Mouse (Mus musculus) liver, embryonic 13.5 days (tissue): ENCODE data around the gene Prf1. TPM values are rescaled to one million over a fixed set of nuclear protein-coding genes. Genes with fewer than 3 reads are reported as not detected.

ENCODE experiments used
- ATAC-seq: fragments of 200-750 bp; cut with Nextera tagmentation; 2 replicates; pipeline ENCODE4 v1.8.0; 2017; ENCODE audit warnings: low read depth, mild to moderate bottlenecking, moderate number of reproducible peaks, moderate library complexity
- DNase-seq: peaks from one replicate; pipeline ENCODE4 v3.0.0; 2022
- H3K27ac ChIP-seq: fragments of 300-500 bp; sonication (generic); 2 replicates; pipeline ENCODE4 v1.5.1; 2015; ENCODE audit warnings: moderate library complexity, mild to moderate bottlenecking, inconsistent platforms
- H3K27me3 ChIP-seq: fragments of 300-500 bp; sonication (generic); 2 replicates; pipeline ENCODE4 v1.6.1; 2015; ENCODE audit warnings: mild to moderate bottlenecking, inconsistent platforms
- H3K36me3 ChIP-seq: fragments of 300-500 bp; sonication (generic); 2 replicates; pipeline ENCODE4 v1.6.1; 2015; ENCODE audit warnings: mild to moderate bottlenecking, inconsistent platforms
- H3K4me1 ChIP-seq: fragments of 300-500 bp; sonication (generic); replicated peaks from 2 replicates; pipeline ENCODE4 v1.6.1; 2015; ENCODE audit warnings: inconsistent platforms
- H3K4me2 ChIP-seq: fragments of 300-500 bp; sonication (generic); 2 replicates; pipeline ENCODE4 v1.6.1; 2015; ENCODE audit warnings: inconsistent platforms, mild to moderate bottlenecking, moderate library complexity
- H3K4me3 ChIP-seq: fragments of 300-500 bp; sonication (generic); replicated peaks from 2 replicates; pipeline ENCODE4 v1.5.1; 2015; ENCODE audit warnings: mild to moderate bottlenecking, inconsistent platforms
- H3K9ac ChIP-seq: fragments of 300-500 bp; sonication (generic); 2 replicates; pipeline ENCODE4 v1.6.1; 2015; ENCODE audit warnings: mild to moderate bottlenecking, inconsistent platforms
- H3K9me3 ChIP-seq: fragments of 300-500 bp; sonication (generic); replicated peaks from 2 replicates; pipeline ENCODE4 v1.6.1; 2016; ENCODE audit warnings: inconsistent platforms
- WGBS: fragments of 180-500 bp; shearing (Covaris S2); methylation state at CpG from one replicate; pipeline ENCODE4 v1.1.7; 2015; ENCODE audit not compliant: insufficient replicate concordance; 5-methylcytosine and 5-hydroxymethylcytosine counted together
- polyA plus RNA-seq: library from polyadenylated mRNA; unstranded; fragments of >200 nt; fragmentation: Nextera tagmentation; extraction: Ambion mirVana; gene quantifications from 2 replicates; pipeline ENCODE4 v1.2.1, GENCODE M21; 2015

The Prf1 gene
- polyA plus RNA-seq, 1 experiment from 2014 or later = not detected

DNA sequence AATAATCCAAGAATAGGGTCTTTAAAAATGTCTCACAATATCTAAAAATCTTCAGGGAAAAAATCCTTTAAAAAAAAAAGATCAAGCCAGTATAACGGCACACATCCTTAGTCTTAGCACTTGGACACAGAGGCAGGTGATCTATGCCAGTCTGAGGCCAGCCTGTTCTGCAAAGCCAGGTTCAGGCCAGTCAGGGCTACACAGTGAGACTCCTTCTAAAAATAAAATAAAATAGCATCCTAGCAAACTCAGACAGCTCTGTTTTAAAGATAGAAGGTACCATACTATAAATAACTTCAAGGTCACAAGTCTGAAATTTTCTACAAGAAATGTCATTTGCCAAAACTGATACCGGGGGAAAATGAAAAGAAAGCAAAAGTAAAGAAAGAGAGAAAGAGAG, 7.6 kb upstream of the Prf1 start:
- WGBS = 64% methylated on average over 2 of the region's 2 CpGs
- H3K4me1 ChIP-seq = no peaks in the 10 kb centered on the region
- H3K9me3 ChIP-seq = no peaks in the 10 kb centered on the region
- H3K36me3 ChIP-seq = no peaks in the 10 kb centered on the region
- H3K4me3 ChIP-seq = no peak overlapping the region
- no peak overlapping the region for H3K9ac ChIP-seq
- H3K4me2 ChIP-seq = no peak overlapping the region
- DNase-seq (no peak), ATAC-seq (no peak)
- no peaks in the 10 kb centered on the region for H3K27me3 ChIP-seq
- H3K27ac ChIP-seq = no peak overlapping the region

GRCm38 (mm10) chr10:61290479-61290878, 7.2 kb upstream of the Prf1 start:
- no peak overlapping the region for H3K4me3 ChIP-seq
- H3K9ac ChIP-seq = no peak overlapping the region
- H3K27me3 ChIP-seq = no peaks in the 10 kb centered on the region
- DNase-seq = no peak
- no peaks in the 10 kb centered on the region for H3K4me1 ChIP-seq
- no peaks in the 10 kb centered on the region for H3K36me3 ChIP-seq
- H3K27ac ChIP-seq = no peak overlapping the region
- no peak for ATAC-seq
- WGBS = 30% methylated on average over 2 of the region's 2 CpGs
- no peaks in the 10 kb centered on the region for H3K9me3 ChIP-seq
- no peak overlapping the region for H3K4me2 ChIP-seq

- H3K36me3 ChIP-seq = no peaks in the 10 kb centered on the region
- no peak for DNase-seq
- H3K4me1 ChIP-seq = peaks cover 3% of the 10 kb centered on the region; the same call in 1 of the 2 replicates
- 61% methylated on average over 8 of the region's 8 CpGs for WGBS
- no peak for ATAC-seq
- no peak overlapping the region for H3K4me2 ChIP-seq
- H3K9ac ChIP-seq = no peak overlapping the region
- no peak overlapping the region for H3K4me3 ChIP-seq
- H3K27me3 ChIP-seq = no peaks in the 10 kb centered on the region
- no peak overlapping the region for H3K27ac ChIP-seq
- no peaks in the 10 kb centered on the region for H3K9me3 ChIP-seq
These were observed 3.4 kb upstream of the Prf1 start for GRCm38 (mm10) chr10:61294242-61294641.

DNA sequence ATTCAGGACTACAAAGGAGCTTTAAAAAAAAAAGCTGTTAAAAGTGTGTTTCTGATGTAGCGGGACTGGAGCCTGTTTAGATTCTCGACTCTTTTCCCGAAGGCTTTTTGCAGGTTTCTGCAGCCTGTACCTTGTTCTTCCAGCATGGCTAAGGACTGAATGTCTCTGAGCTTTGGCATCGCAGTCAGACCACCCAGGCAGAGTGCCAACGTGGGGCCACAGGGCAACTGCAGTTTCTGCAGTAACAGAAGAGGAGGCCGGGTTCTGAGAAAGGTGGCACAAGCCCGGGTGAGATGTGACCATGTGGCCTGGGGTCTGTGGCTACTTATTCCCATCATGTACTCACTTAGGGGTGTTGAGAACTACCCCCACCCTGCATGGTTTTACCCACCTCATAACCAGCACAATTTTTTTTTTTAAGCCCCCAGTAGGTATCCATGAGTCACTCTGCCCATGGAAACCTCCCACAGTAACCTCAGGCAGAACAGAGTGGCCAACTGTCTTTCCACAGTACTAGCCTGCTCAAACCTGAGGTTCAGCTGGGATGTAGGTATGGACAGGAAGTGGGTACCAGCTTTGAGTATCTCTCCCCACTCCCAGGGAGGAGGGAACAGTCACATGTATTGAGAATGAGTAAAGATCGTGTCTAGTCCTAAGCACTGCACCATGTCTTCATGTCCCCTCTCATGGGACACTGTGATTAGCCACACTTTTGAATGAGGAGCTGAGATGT, 754 bp upstream of the Prf1 start:
- Histone ChIP-seq H3K9ac (no peak overlapping the region), H3K4me1 (peaks cover 3% of the 10 kb centered on the region; the same call in 1 of the 2 replicates), H3K27ac (no peak overlapping the region), H3K36me3 (no peaks in the 10 kb centered on the region), H3K27me3 (no peaks in the 10 kb centered on the region), H3K4me3 (no peak overlapping the region), H3K4me2 (no peak overlapping the region), H3K9me3 (no peaks in the 10 kb centered on the region)
- WGBS = 69% methylated on average over 8 of the region's 8 CpGs
- no peak for DNase-seq
- no peak for ATAC-seq

DNA sequence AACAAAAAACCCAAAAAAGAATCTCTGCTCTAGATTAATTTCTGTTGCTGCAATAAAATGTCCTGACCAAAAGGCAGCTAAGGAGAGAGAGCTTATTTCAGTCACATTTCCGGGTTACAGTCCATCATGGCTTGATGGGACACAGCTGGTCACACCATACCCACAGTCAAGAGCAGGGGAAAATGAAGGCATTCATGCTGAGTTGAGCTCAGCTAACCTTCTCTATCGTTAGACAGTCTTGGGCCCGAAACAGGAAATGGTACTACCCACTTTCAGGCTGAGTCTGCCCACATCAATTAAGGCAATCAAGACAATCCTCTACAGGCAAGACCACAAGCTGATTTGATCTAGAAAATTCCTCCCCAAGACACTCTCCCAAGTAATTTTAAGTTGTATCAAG, 3.4 kb downstream of the Prf1 start:
- no peak for DNase-seq
- H3K4me1 ChIP-seq = peaks cover 3% of the 10 kb centered on the region; the same call in 1 of the 2 replicates
- H3K9ac ChIP-seq = no peak overlapping the region
- no peak for ATAC-seq
- H3K4me3 ChIP-seq = no peak overlapping the region
- WGBS = 30% methylated on average over 3 of the region's 3 CpGs
- no peaks in the 10 kb centered on the region for H3K36me3 ChIP-seq
- H3K4me2 ChIP-seq = no peak overlapping the region
- H3K27me3 ChIP-seq = no peaks in the 10 kb centered on the region
- no peaks in the 10 kb centered on the region for H3K9me3 ChIP-seq
- no peak overlapping the region for H3K27ac ChIP-seq

DNA sequence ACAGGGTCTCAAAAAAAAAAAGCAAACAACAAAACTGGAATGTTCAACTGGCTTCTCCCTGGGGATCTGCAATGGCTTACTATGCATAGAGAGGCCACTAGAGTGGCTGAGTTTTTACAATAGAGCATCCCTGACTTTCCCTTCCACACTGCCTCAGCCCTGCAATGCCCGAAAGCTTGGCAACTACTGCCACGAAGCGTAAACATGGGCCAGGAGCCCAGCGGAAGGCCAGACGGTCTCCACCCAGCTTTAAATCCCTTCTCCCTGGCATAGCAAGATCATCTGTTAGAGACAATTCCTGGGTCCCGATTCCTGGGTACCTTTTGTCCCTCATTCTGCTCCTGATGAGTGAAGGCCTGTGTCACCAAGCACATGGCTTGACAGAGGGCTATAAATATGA, 6.4 kb downstream of the Prf1 start:
- no peak for DNase-seq
- ATAC-seq = no peak
- no peaks in the 10 kb centered on the region for H3K27me3 ChIP-seq
- H3K9me3 ChIP-seq = no peaks in the 10 kb centered on the region
- no peak overlapping the region for H3K4me3 ChIP-seq
- 69% methylated on average over 6 of the region's 6 CpGs for WGBS
- H3K4me2 ChIP-seq = no peak overlapping the region
- H3K9ac ChIP-seq = no peak overlapping the region
- no peaks in the 10 kb centered on the region for H3K4me1 ChIP-seq
- H3K27ac ChIP-seq = no peak overlapping the region
- no peaks in the 10 kb centered on the region for H3K36me3 ChIP-seq

GRCm38 (mm10) chr10:61305928-61306590, 8.4 kb downstream of the Prf1 start:
- H3K4me1 ChIP-seq = no peaks in the 10 kb centered on the region
- DNase-seq (no peak), ATAC-seq (no peak)
- H3K9ac ChIP-seq = no peak overlapping the region
- H3K4me3 ChIP-seq = no peak overlapping the region
- H3K4me2 ChIP-seq = no peak overlapping the region
- WGBS = 41% methylated on average over 13 of the region's 13 CpGs
- no peaks in the 10 kb centered on the region for H3K36me3 ChIP-seq
- no peaks in the 10 kb centered on the region for H3K9me3 ChIP-seq
- H3K27me3 ChIP-seq = no peaks in the 10 kb centered on the region
- H3K27ac ChIP-seq = no peak overlapping the region

GRCm38 (mm10) chr10:61308706-61309320, 11.2 kb downstream of the Prf1 start:
- 49% methylated on average over 12 of the region's 12 CpGs for WGBS
- H3K4me3 ChIP-seq = no peak overlapping the region
- no peaks in the 10 kb centered on the region for H3K9me3 ChIP-seq
- H3K36me3 ChIP-seq = no peaks in the 10 kb centered on the region
- ATAC-seq (no peak), DNase-seq (no peak)
- H3K4me1 ChIP-seq = 0 out of 2 replicates have a peak, but pooled peaks cover 5% of the 10 kb centered on the region
- no peak overlapping the region for H3K27ac ChIP-seq
- no peak overlapping the region for H3K4me2 ChIP-seq
- no peaks in the 10 kb centered on the region for H3K27me3 ChIP-seq
- H3K9ac ChIP-seq = no peak overlapping the region

GRCm38 (mm10) chr10:61312159-61312558, 14.5 kb downstream of the Prf1 start:
- Histone ChIP-seq H3K9me3 (no peaks in the 10 kb centered on the region), H3K4me3 (no peak overlapping the region), H3K27ac (peak overlapping the region; percentile 40; the same call in 1 of the 2 replicates), H3K36me3 (no peaks in the 10 kb centered on the region), H3K4me2 (no peak overlapping the region), H3K27me3 (no peaks in the 10 kb centered on the region), H3K9ac (no peak overlapping the region), H3K4me1 (0 out of 2 replicates have a peak, but pooled peaks cover 5% of the 10 kb centered on the region)
- WGBS = 70% methylated on average over 6 of the region's 6 CpGs
- ATAC-seq = no peak
- no peak for DNase-seq

GRCm38 (mm10) chr10:61312754-61313153, 15.1 kb downstream of the Prf1 start:
- 0 out of 2 replicates have a peak overlapping the region, but pooled peaks have one; percentile 4 for H3K4me2 ChIP-seq
- DNase-seq (no peak), ATAC-seq (peak; percentile 75)
- H3K4me1 ChIP-seq = 0 out of 2 replicates have a peak, but pooled peaks cover 5% of the 10 kb centered on the region
- H3K9ac ChIP-seq = no peak overlapping the region
- WGBS = 37% methylated on average over 7 of the region's 7 CpGs
- H3K27me3 ChIP-seq = no peaks in the 10 kb centered on the region
- 0 out of 2 replicates have a peak overlapping the region, but pooled peaks have one; percentile 40 for H3K27ac ChIP-seq
- no peaks in the 10 kb centered on the region for H3K9me3 ChIP-seq
- no peaks in the 10 kb centered on the region for H3K36me3 ChIP-seq
- H3K4me3 ChIP-seq = no peak overlapping the region

DNA sequence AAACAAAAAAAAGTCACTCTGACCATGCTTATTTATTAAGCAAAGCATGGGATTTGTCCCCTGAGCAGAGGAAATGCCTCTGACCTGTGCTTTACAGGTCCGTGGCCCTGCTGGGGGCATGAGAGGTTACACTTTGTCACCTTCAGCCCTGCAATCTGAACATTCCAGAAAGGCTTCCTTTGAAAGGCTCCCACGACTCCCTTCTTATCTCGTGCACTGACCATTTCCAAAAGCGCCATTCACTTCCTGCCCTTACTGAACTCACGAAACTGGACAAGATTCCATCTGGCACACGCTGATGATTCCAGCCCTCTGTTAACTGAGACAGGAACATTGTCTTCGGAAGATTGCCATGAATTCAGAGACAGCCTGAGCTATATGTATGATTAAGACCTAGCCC, 16.1 kb downstream of the Prf1 start:
- no peaks in the 10 kb centered on the region for H3K36me3 ChIP-seq
- H3K9ac ChIP-seq = no peak overlapping the region
- DNase-seq = no peak
- H3K27ac ChIP-seq = no peak overlapping the region
- no peaks in the 10 kb centered on the region for H3K9me3 ChIP-seq
- H3K4me2 ChIP-seq = no peak overlapping the region
- no peak overlapping the region for H3K4me3 ChIP-seq
- WGBS = 25% methylated on average over 7 of the region's 7 CpGs
- 0 out of 2 replicates have a peak, but pooled peaks cover 5% of the 10 kb centered on the region for H3K4me1 ChIP-seq
- ATAC-seq = no peak
- H3K27me3 ChIP-seq = no peaks in the 10 kb centered on the region
